Mouse (Mus musculus) heart, embryonic 11.5 days (tissue): ENCODE data around the gene Msrb2. TPM values are rescaled to one million over a fixed set of nuclear protein-coding genes. Genes with fewer than 3 reads are reported as not detected.

Experiments used
- ATAC-seq: fragments of 200-750 bp; cut with Nextera tagmentation; replicated peaks from 2 replicates; pipeline ENCODE4 v1.8.0; 2017; ENCODE audit warnings: moderate library complexity; ENCODE audit not compliant: insufficient number of reproducible peaks, low FRiP score, low TSS enrichment
- H3K27ac ChIP-seq: fragments of 300-500 bp; sonication (generic); 2 replicates; pipeline ENCODE4 v1.5.1; 2014; ENCODE audit warnings: mild to moderate bottlenecking, low read depth, low read length
- H3K27me3 ChIP-seq: fragments of 300-500 bp; sonication (generic); 2 replicates; pipeline ENCODE4 v1.6.1; 2014; ENCODE audit warnings: mild to moderate bottlenecking, low read length, mixed read lengths; ENCODE audit not compliant: control insufficient read depth, insufficient read depth
- H3K36me3 ChIP-seq: fragments of 300-500 bp; sonication (generic); 2 replicates; pipeline ENCODE4 v1.6.1; 2014; ENCODE audit warnings: mild to moderate bottlenecking, low read length, moderate library complexity, mixed read lengths; ENCODE audit not compliant: control insufficient read depth, insufficient read depth
- H3K4me1 ChIP-seq: fragments of 300-500 bp; sonication (generic); 2 replicates; pipeline ENCODE4 v1.6.1; 2014; ENCODE audit warnings: low read length; ENCODE audit not compliant: control insufficient read depth, insufficient read depth
- H3K4me2 ChIP-seq: fragments of 300-500 bp; sonication (generic); 2 replicates; pipeline ENCODE4 v1.6.1; 2014; ENCODE audit warnings: mild to moderate bottlenecking, moderate library complexity
- H3K4me3 ChIP-seq: fragments of 300-500 bp; sonication (generic); 2 replicates; pipeline ENCODE4 v1.5.1; 2014; ENCODE audit warnings: low read depth, low read length
- H3K9ac ChIP-seq: fragments of 300-500 bp; sonication (generic); 2 replicates; pipeline ENCODE4 v1.6.1; 2014; ENCODE audit warnings: mild to moderate bottlenecking, low read depth, low read length, moderate library complexity
- H3K9me3 ChIP-seq: fragments of 300-500 bp; sonication (generic); replicated peaks from 2 replicates; pipeline ENCODE4 v1.6.1; 2016; ENCODE audit warnings: low read length; ENCODE audit not compliant: control insufficient read depth
- WGBS: fragments of 180-500 bp; shearing (Covaris S2); extraction: QIAGEN DNeasy Blood & Tissue Kit; methylation state at CpG from one replicate; pipeline ENCODE4 v1.1.7; 2014; ENCODE audit not compliant: insufficient replicate concordance; 5-methylcytosine and 5-hydroxymethylcytosine counted together
- polyA plus RNA-seq: library from polyadenylated mRNA; unstranded; fragments of >200 nt; fragmentation: Nextera tagmentation; extraction: Ambion mirVana; gene quantifications from 2 replicates; pipeline ENCODE4 v1.2.1, GENCODE M21; 2014

Gene Msrb2
- polyA plus RNA-seq, 1 experiment from 2014 or later, result 27.1 TPM

GRCm38 (mm10) chr2:19350167-19350566, 21.1 kb upstream of the Msrb2 start:
- H3K27me3 ChIP-seq, result peaks cover under 1% of the 10 kb centered on the region; the same call in 1 of the 2 replicates
- no peak overlapping the region for H3K9ac ChIP-seq
- 80% methylated on average over 5 of the region's 5 CpGs for WGBS
- no peak overlapping the region for H3K27ac ChIP-seq
- no peaks in the 10 kb centered on the region for H3K4me1 ChIP-seq
- H3K36me3 ChIP-seq, result no peaks in the 10 kb centered on the region
- ATAC-seq, result no peak
- H3K9me3 ChIP-seq, result no peaks in the 10 kb centered on the region
- H3K4me3 ChIP-seq, result no peak overlapping the region
- no peak overlapping the region for H3K4me2 ChIP-seq

- Histone ChIP-seq H3K4me2 (no peak overlapping the region), H3K9ac (no peak overlapping the region), H3K4me3 (no peak overlapping the region), H3K27ac (no peak overlapping the region), H3K27me3 (no peaks in the 10 kb centered on the region), H3K9me3 (no peaks in the 10 kb centered on the region), H3K36me3 (no peaks in the 10 kb centered on the region), H3K4me1 (no peaks in the 10 kb centered on the region)
- 76% methylated on average over 1 of the region's 1 CpGs for WGBS
- no peak for ATAC-seq
These were observed 19.5 kb upstream of the Msrb2 start for GRCm38 (mm10) chr2:19351615-19352253.

GRCm38 (mm10) chr2:19353158-19353557, 18.1 kb upstream of the Msrb2 start:
- 87% methylated on average over 2 of the region's 2 CpGs for WGBS
- no peak for ATAC-seq

GRCm38 (mm10) chr2:19362880-19363279, 8.4 kb upstream of the Msrb2 start:
- Histone ChIP-seq H3K27me3 (no peaks in the 10 kb centered on the region), H3K4me1 (no peaks in the 10 kb centered on the region), H3K27ac (no peak overlapping the region), H3K36me3 (no peaks in the 10 kb centered on the region), H3K4me2 (no peak overlapping the region), H3K4me3 (no peak overlapping the region), H3K9ac (no peak overlapping the region), H3K9me3 (no peaks in the 10 kb centered on the region)
- no peak for ATAC-seq
- WGBS, result 73% methylated on average over 1 of the region's 1 CpGs

More at GRCm38 (mm10) chr2:19353158-19353557, 18.1 kb upstream of the Msrb2 start:
- no peaks in the 10 kb centered on the region for H3K9me3 ChIP-seq
- no peak overlapping the region for H3K9ac ChIP-seq
- no peaks in the 10 kb centered on the region for H3K27me3 ChIP-seq
- no peak overlapping the region for H3K4me3 ChIP-seq
- H3K4me1 ChIP-seq, result no peaks in the 10 kb centered on the region
- no peak overlapping the region for H3K27ac ChIP-seq
- no peak overlapping the region for H3K4me2 ChIP-seq
- no peaks in the 10 kb centered on the region for H3K36me3 ChIP-seq

GRCm38 (mm10) chr2:19366426-19366825, 4.8 kb upstream of the Msrb2 start:
- ATAC-seq, result no peak
- Histone ChIP-seq H3K36me3 (no peaks in the 10 kb centered on the region), H3K27ac (no peak overlapping the region), H3K9ac (no peak overlapping the region), H3K4me1 (no peaks in the 10 kb centered on the region), H3K4me3 (no peak overlapping the region), H3K27me3 (no peaks in the 10 kb centered on the region), H3K9me3 (no peaks in the 10 kb centered on the region), H3K4me2 (no peak overlapping the region)
- WGBS, result 36% methylated on average over 3 of the region's 3 CpGs

GRCm38 (mm10) chr2:19367114-19367513, 4.1 kb upstream of the Msrb2 start:
- 71% methylated on average over 11 of the region's 11 CpGs for WGBS
- no peaks in the 10 kb centered on the region for H3K4me1 ChIP-seq
- H3K9me3 ChIP-seq, result no peaks in the 10 kb centered on the region
- no peak overlapping the region for H3K27ac ChIP-seq
- no peaks in the 10 kb centered on the region for H3K27me3 ChIP-seq
- no peaks in the 10 kb centered on the region for H3K36me3 ChIP-seq
- no peak overlapping the region for H3K4me3 ChIP-seq
- no peak for ATAC-seq
- no peak overlapping the region for H3K4me2 ChIP-seq
- no peak overlapping the region for H3K9ac ChIP-seq

- Histone ChIP-seq H3K27ac (no peak overlapping the region), H3K36me3 (no peaks in the 10 kb centered on the region), H3K4me2 (no peak overlapping the region), H3K4me1 (no peaks in the 10 kb centered on the region), H3K27me3 (no peaks in the 10 kb centered on the region), H3K4me3 (no peak overlapping the region), H3K9ac (no peak overlapping the region), H3K9me3 (no peaks in the 10 kb centered on the region)
- WGBS, result 79% methylated on average over 7 of the region's 7 CpGs
- ATAC-seq, result no peak
These were observed 2.5 kb downstream of the Msrb2 start for GRCm38 (mm10) chr2:19373695-19374094.

GRCm38 (mm10) chr2:19380446-19380950, 9.3 kb downstream of the Msrb2 start:
- no peak overlapping the region for H3K4me2 ChIP-seq
- H3K27ac ChIP-seq, result no peak overlapping the region
- no peaks in the 10 kb centered on the region for H3K36me3 ChIP-seq
- no peak overlapping the region for H3K9ac ChIP-seq
- no peak overlapping the region for H3K4me3 ChIP-seq
- no peaks in the 10 kb centered on the region for H3K9me3 ChIP-seq
- ATAC-seq, result no peak
- no peaks in the 10 kb centered on the region for H3K27me3 ChIP-seq
- WGBS, result 60% methylated on average over 2 of the region's 2 CpGs
- H3K4me1 ChIP-seq, result no peaks in the 10 kb centered on the region

GRCm38 (mm10) chr2:19380986-19381385, 9.7 kb downstream of the Msrb2 start:
- Histone ChIP-seq H3K9ac (no peak overlapping the region), H3K36me3 (no peaks in the 10 kb centered on the region), H3K27me3 (no peaks in the 10 kb centered on the region), H3K4me2 (no peak overlapping the region), H3K4me3 (no peak overlapping the region), H3K27ac (no peak overlapping the region), H3K4me1 (no peaks in the 10 kb centered on the region), H3K9me3 (no peaks in the 10 kb centered on the region)
- WGBS, result 34% methylated on average over 2 of the region's 2 CpGs
- no peak for ATAC-seq
